Mouse (Mus musculus): ENCODE results near the gene Dennd4b.

- TF ChIP-seq FLI1 (IDR thresholded peaks at IDR 0.05; ENCODE audit: low read length): no peak
- no peak for TF ChIP-seq GATA1 (IDR thresholded peaks at IDR 0.05; ENCODE audit: borderline replicate concordance, low read length)
Observed at GRCm38 (mm10) chr3:90284150-90284549, 19.2 kb downstream of the Dennd4b start.
